Mouse (Mus musculus): Measurements from ENCODE around the gene Map4k5. TPM values are rescaled to one million over a fixed set of nuclear protein-coding genes. Genes with fewer than 3 reads are reported as not detected.

The Map4k5 gene
- polyA plus RNA-seq, 1 experiment from 2014 or later: 23.5 TPM

DNA sequence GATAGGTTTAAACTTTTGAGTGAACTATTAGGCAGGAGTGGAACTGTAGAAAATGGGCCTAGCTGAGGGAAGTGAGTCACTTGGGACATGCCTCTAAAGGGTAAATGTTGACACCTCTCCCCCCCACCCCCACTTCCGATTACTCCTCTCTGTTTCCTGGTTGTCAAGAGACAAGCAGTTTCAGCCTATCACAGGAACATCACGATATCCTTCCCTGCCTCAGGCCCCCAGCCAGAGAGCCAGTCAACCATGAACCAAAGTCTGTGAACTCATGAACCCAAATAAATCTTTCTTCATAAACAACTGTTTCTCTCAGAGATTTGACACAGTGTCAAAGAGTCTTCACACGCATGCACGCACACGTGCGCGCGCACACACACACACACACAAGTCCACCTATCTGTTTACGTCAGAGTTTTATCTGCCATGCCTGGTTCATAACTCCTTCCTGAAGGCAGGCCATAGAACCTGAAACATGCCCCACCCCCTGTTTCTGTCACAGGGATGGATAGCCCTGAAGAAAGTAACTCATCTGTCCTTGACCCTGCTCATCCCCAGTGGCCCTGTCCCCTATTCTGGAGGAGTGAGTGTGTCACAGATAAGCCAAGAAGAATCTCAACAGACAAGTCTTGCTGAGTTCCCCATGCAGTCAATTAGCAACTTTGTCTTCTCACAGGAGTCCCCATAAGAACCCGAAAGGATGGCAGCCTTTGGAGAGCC, 126.7 kb downstream of the Map4k5 start:
- WGBS: 85% methylated on average over 10 of the region's 10 CpGs
- Histone ChIP-seq H3K9me3 (no peaks in the 10 kb centered on the region), H3K4me3 (no peak overlapping the region), H3K36me3 (replicated peaks) (no peaks in the 10 kb centered on the region), H3K27ac (no peak overlapping the region), H3K27me3 (ENCODE audit: poor library complexity, severe bottlenecking) (0 out of 2 replicates have a peak, but pooled peaks cover 9% of the 10 kb centered on the region), H3K4me1 (peaks cover 30% of the 10 kb centered on the region)
- no peak for DNase-seq (ENCODE audit: extremely low spot score, low spot score)

- DNase-seq (ENCODE audit: extremely low spot score, low spot score): no peak
- H3K27me3 ChIP-seq (ENCODE audit: poor library complexity, severe bottlenecking): 0 out of 2 replicates have a peak, but pooled peaks cover 9% of the 10 kb centered on the region
- no peak overlapping the region for H3K4me3 ChIP-seq
- peaks cover 30% of the 10 kb centered on the region for H3K4me1 ChIP-seq
- H3K9me3 ChIP-seq: no peaks in the 10 kb centered on the region
- no peaks in the 10 kb centered on the region for H3K36me3 ChIP-seq (replicated peaks)
- 95% methylated on average over 9 of the region's 9 CpGs for WGBS
- 0 out of 2 replicates have a peak overlapping the region, but pooled peaks have one; percentile 6 for H3K27ac ChIP-seq
Measured at GRCm38 (mm10) chr12:69765543-69765942, 127.5 kb downstream of the Map4k5 start.

- H3K36me3 ChIP-seq (replicated peaks): no peaks in the 10 kb centered on the region
- WGBS: 69% methylated on average over 2 of the region's 2 CpGs
- H3K9me3 ChIP-seq: no peaks in the 10 kb centered on the region
- H3K4me3 ChIP-seq: no peak overlapping the region
- DNase-seq (ENCODE audit: extremely low spot score, low spot score): no peak
- H3K27me3 ChIP-seq (ENCODE audit: poor library complexity, severe bottlenecking): peaks cover 5% of the 10 kb centered on the region; the same call in 1 of the 2 replicates
- H3K4me1 ChIP-seq: peaks cover 33% of the 10 kb centered on the region
- H3K27ac ChIP-seq: no peak overlapping the region
Measured at GRCm38 (mm10) chr12:69761603-69762002, 131.4 kb downstream of the Map4k5 start.

GRCm38 (mm10) chr12:69760743-69761406, 132.1 kb downstream of the Map4k5 start:
- no peak for DNase-seq (ENCODE audit: extremely low spot score, low spot score)
- 93% methylated on average over 20 of the region's 20 CpGs for WGBS
- Histone ChIP-seq H3K4me1 (peaks cover 25% of the 10 kb centered on the region), H3K9me3 (no peaks in the 10 kb centered on the region), H3K27ac (0 out of 2 replicates have a peak overlapping the region, but pooled peaks have one; percentile 45), H3K4me3 (no peak overlapping the region), H3K36me3 (replicated peaks) (no peaks in the 10 kb centered on the region), H3K27me3 (ENCODE audit: poor library complexity, severe bottlenecking) (peaks cover 5% of the 10 kb centered on the region; the same call in 1 of the 2 replicates)

DNA sequence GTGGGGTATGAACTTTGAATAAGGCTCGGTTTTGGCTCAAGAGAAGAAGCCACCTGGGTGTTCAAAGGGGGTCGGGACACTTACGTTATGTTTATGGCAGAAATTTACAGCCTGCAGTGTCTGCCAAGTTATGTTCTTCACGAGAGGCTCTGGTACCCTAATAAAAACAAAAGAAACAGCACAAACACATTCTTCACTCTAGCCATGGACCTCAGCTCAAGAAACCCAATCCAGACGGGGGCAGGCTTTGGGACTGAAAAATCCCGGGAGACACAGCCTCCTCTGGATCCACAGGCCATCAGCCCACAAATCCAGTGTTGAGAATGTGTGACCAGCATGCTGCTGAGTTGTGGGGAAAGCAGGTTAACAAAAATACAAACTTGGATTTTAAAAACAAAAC, 133.0 kb downstream of the Map4k5 start:
- H3K27ac ChIP-seq: peak overlapping the region; percentile 48; the same call in 1 of the 2 replicates

GRCm38 (mm10) chr12:69759267-69759885, 133.6 kb downstream of the Map4k5 start:
- WGBS: 54% methylated on average over 7 of the region's 7 CpGs
- Histone ChIP-seq H3K27ac (peak overlapping the region; percentile 77), H3K4me3 (no peak overlapping the region), H3K4me1 (peaks cover 20% of the 10 kb centered on the region), H3K36me3 (replicated peaks) (no peaks in the 10 kb centered on the region), H3K27me3 (ENCODE audit: poor library complexity, severe bottlenecking) (peaks cover 5% of the 10 kb centered on the region; the same call in 1 of the 2 replicates), H3K9me3 (no peaks in the 10 kb centered on the region)
- no peak for DNase-seq (ENCODE audit: extremely low spot score, low spot score)

More for the DNA sequence above, 133.0 kb downstream of the Map4k5 start:
- no peak for DNase-seq (ENCODE audit: extremely low spot score, low spot score)
- Histone ChIP-seq H3K4me1 (peaks cover 20% of the 10 kb centered on the region), H3K4me3 (no peak overlapping the region), H3K9me3 (no peaks in the 10 kb centered on the region), H3K36me3 (replicated peaks) (no peaks in the 10 kb centered on the region), H3K27me3 (ENCODE audit: poor library complexity, severe bottlenecking) (peaks cover 5% of the 10 kb centered on the region; the same call in 1 of the 2 replicates)
- 78% methylated on average over 6 of the region's 6 CpGs for WGBS

- no peak for DNase-seq (ENCODE audit: extremely low spot score, low spot score)
- Histone ChIP-seq H3K9me3 (no peaks in the 10 kb centered on the region), H3K36me3 (replicated peaks) (no peaks in the 10 kb centered on the region), H3K4me3 (peak overlapping the region; percentile 42), H3K4me1 (peaks cover 20% of the 10 kb centered on the region), H3K27ac (peak overlapping the region; percentile 77), H3K27me3 (ENCODE audit: poor library complexity, severe bottlenecking) (peaks cover 5% of the 10 kb centered on the region; the same call in 1 of the 2 replicates)
- 10% methylated on average over 22 of the region's 22 CpGs for WGBS
Measured at GRCm38 (mm10) chr12:69758221-69759185, 134.5 kb downstream of the Map4k5 start.

GRCm38 (mm10) chr12:69757418-69758141, 135.4 kb downstream of the Map4k5 start:
- H3K27me3 ChIP-seq (ENCODE audit: poor library complexity, severe bottlenecking): peaks cover 5% of the 10 kb centered on the region; the same call in 1 of the 2 replicates
- WGBS: 19% methylated on average over 22 of the region's 22 CpGs
- H3K4me1 ChIP-seq: peaks cover 20% of the 10 kb centered on the region
- H3K9me3 ChIP-seq: no peaks in the 10 kb centered on the region
- DNase-seq (ENCODE audit: extremely low spot score, low spot score): peak; percentile 71
- H3K4me3 ChIP-seq: peak overlapping the region; percentile 42
- peak overlapping the region; percentile 77 for H3K27ac ChIP-seq
- H3K36me3 ChIP-seq (replicated peaks): no peaks in the 10 kb centered on the region

GRCm38 (mm10) chr12:69756015-69756414, 137.0 kb downstream of the Map4k5 start:
- DNase-seq (ENCODE audit: extremely low spot score, low spot score): no peak
- 83% methylated on average over 5 of the region's 5 CpGs for WGBS
- H3K27ac ChIP-seq: no peak overlapping the region

GRCm38 (mm10) chr12:69753936-69754335, 139.1 kb downstream of the Map4k5 start:
- DNase-seq (ENCODE audit: extremely low spot score, low spot score): no peak
- 85% methylated on average over 5 of the region's 5 CpGs for WGBS
- Histone ChIP-seq H3K36me3 (replicated peaks) (no peaks in the 10 kb centered on the region), H3K27me3 (ENCODE audit: poor library complexity, severe bottlenecking) (peaks cover 5% of the 10 kb centered on the region; the same call in 1 of the 2 replicates), H3K27ac (no peak overlapping the region), H3K4me3 (no peak overlapping the region), H3K4me1 (peaks cover 24% of the 10 kb centered on the region), H3K9me3 (no peaks in the 10 kb centered on the region)

More at GRCm38 (mm10) chr12:69756015-69756414, 137.0 kb downstream of the Map4k5 start:
- Histone ChIP-seq H3K9me3 (no peaks in the 10 kb centered on the region), H3K4me3 (no peak overlapping the region), H3K4me1 (peaks cover 30% of the 10 kb centered on the region), H3K27me3 (ENCODE audit: poor library complexity, severe bottlenecking) (peaks cover 5% of the 10 kb centered on the region; the same call in 1 of the 2 replicates), H3K36me3 (replicated peaks) (no peaks in the 10 kb centered on the region)
